Mouse (Mus musculus): Measurements from ENCODE around the gene Ctrl. TPM values are rescaled to one million over a fixed set of nuclear protein-coding genes. Genes with fewer than 3 reads are reported as not detected.

Ctrl gene
- polyA plus RNA-seq, 1 experiment from 2014 or later: 2.7 TPM

- Histone ChIP-seq H3K9me3 (replicated peaks) (no peaks in the 10 kb centered on the region), H3K4me1 (peaks cover 14% of the 10 kb centered on the region), H3K9ac (no peak overlapping the region), H3K4me2 (replicated peaks) (no peak overlapping the region), H3K4me3 (no peak overlapping the region), H3K36me3 (no peaks in the 10 kb centered on the region), H3K27me3 (peaks cover 26% of the 10 kb centered on the region), H3K27ac (no peak overlapping the region)
- no peak for ATAC-seq (ENCODE audit: low FRiP score)
- WGBS: 77% methylated on average over 14 of the region's 14 CpGs
These were observed 27.4 kb upstream of the Ctrl start for GRCm38 (mm10) chr8:105961101-105961500.

DNA sequence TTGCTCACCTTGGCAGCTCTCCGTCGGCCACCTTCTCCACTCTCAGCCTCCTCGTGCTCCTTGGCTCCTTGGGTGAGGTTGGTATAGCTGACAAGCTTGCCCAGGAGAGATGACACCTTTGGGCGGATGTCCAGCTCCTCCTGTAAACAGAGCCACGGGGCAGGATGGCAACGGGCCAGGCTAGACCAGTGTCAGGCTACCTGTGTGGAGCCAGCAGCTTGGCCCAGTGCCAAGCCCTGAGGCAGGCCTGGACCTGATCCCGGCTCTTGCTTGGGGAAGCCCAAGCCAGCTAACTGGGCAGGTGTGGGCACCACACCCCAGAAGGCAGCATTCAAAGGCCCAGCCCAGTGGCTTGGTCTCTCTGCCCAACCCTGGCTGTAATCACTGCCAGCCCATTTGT lies 25.7 kb upstream of the Ctrl start:
- Histone ChIP-seq H3K4me3 (no peak overlapping the region), H3K27ac (no peak overlapping the region), H3K4me1 (peaks cover under 1% of the 10 kb centered on the region; the same call in 1 of the 2 replicates), H3K36me3 (no peaks in the 10 kb centered on the region), H3K9ac (no peak overlapping the region), H3K9me3 (replicated peaks) (no peaks in the 10 kb centered on the region), H3K27me3 (peaks cover 9% of the 10 kb centered on the region), H3K4me2 (replicated peaks) (no peak overlapping the region)
- ATAC-seq (ENCODE audit: low FRiP score): no peak
- 90% methylated on average over 7 of the region's 7 CpGs for WGBS

DNA sequence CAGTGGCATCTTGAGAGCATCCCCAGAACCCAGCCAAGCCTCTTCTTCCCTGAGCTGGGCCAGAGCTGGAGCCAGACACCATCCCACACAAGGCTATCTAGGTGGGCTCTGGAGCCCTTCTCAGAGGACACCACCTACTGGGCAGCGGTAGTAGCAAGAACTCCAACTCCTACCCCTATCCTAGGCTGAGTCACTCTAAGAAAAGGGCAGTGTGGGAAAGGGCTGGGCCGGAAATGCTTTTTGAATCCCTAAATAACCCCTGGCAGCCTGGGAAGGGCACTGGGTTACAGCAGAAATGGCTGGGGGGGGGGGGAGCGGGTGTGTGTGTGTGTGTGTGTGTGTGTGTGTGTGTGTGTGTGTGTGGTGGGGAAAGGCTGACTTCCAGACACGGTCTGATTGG lies 24.2 kb upstream of the Ctrl start:
- no peaks in the 10 kb centered on the region for H3K9me3 ChIP-seq (replicated peaks)
- no peaks in the 10 kb centered on the region for H3K27me3 ChIP-seq
- no peak overlapping the region for H3K4me3 ChIP-seq
- WGBS: 77% methylated on average over 2 of the region's 4 CpGs
- no peak overlapping the region for H3K4me2 ChIP-seq (replicated peaks)
- H3K36me3 ChIP-seq: no peaks in the 10 kb centered on the region
- no peaks in the 10 kb centered on the region for H3K4me1 ChIP-seq
- no peak for ATAC-seq (ENCODE audit: low FRiP score)
- H3K27ac ChIP-seq: no peak overlapping the region
- no peak overlapping the region for H3K9ac ChIP-seq

- no peaks in the 10 kb centered on the region for H3K4me1 ChIP-seq
- WGBS: 81% methylated on average over 4 of the region's 4 CpGs
- no peaks in the 10 kb centered on the region for H3K27me3 ChIP-seq
- ATAC-seq (ENCODE audit: low FRiP score): no peak
- H3K4me3 ChIP-seq: no peak overlapping the region
- H3K27ac ChIP-seq: no peak overlapping the region
- H3K9me3 ChIP-seq (replicated peaks): no peaks in the 10 kb centered on the region
- no peaks in the 10 kb centered on the region for H3K36me3 ChIP-seq
- no peak overlapping the region for H3K9ac ChIP-seq
- no peak overlapping the region for H3K4me2 ChIP-seq (replicated peaks)
These were observed 22.9 kb upstream of the Ctrl start for GRCm38 (mm10) chr8:105956556-105956955.

- H3K9me3 ChIP-seq (replicated peaks): no peaks in the 10 kb centered on the region
- peaks cover 7% of the 10 kb centered on the region; the same call in 1 of the 2 replicates for H3K36me3 ChIP-seq
- H3K4me3 ChIP-seq: no peak overlapping the region
- 54% methylated on average over 7 of the region's 7 CpGs for WGBS
- ATAC-seq (ENCODE audit: low FRiP score): no peak; the same call in 1 of the 2 replicates
- no peaks in the 10 kb centered on the region for H3K4me1 ChIP-seq
- no peak overlapping the region for H3K4me2 ChIP-seq (replicated peaks)
- peak overlapping the region; percentile 19; the same call in 1 of the 2 replicates for H3K27ac ChIP-seq
- H3K9ac ChIP-seq: no peak overlapping the region
- H3K27me3 ChIP-seq: no peaks in the 10 kb centered on the region
These were observed 17.5 kb upstream of the Ctrl start for GRCm38 (mm10) chr8:105951057-105951659.

DNA sequence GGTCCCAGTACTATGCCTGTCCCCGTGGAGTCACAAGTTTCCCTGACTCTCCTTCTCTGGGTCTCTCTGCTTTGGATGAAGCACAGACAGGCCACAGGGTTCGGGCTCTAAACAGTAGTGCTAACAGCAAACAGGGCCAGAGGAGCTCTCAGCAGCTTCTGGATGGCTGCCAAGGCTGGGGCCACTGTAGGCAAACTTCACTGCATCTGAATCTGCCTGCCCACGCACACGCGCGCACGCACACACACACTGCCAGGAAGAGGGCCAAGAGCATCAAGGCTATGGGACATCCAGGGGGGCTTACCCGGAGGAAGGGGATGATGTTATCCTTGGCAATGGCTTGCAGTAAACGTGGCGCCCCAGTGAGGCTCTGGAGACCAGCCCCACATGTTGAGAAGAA lies 15.7 kb upstream of the Ctrl start:
- WGBS: 83% methylated on average over 10 of the region's 10 CpGs
- Histone ChIP-seq H3K9ac (no peak overlapping the region), H3K9me3 (replicated peaks) (no peaks in the 10 kb centered on the region), H3K36me3 (peaks cover 10% of the 10 kb centered on the region; the same call in 1 of the 2 replicates), H3K4me2 (replicated peaks) (no peak overlapping the region), H3K4me3 (no peak overlapping the region), H3K27me3 (no peaks in the 10 kb centered on the region), H3K27ac (no peak overlapping the region), H3K4me1 (no peaks in the 10 kb centered on the region)
- ATAC-seq (ENCODE audit: low FRiP score): no peak

DNA sequence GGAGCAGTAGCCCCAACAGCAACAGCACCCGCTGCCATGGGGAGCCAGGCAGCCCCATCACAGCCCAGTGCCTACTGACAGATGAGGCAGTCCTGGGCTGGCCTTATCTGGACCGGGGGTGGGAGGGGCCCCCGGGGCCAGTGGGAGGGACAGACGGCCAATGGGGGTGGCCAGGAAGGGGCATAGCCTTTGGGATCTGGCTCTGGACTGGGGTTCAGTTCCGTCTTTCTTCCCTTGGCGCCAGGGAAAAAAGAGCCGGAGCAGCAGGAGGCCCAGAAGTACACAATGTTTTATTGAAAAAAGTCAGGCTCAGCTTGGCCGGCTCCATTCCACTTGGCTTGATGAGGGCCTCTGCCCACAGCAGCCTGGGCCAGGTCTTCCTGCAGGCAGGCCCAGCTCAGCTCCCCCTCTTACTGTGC lies 9.7 kb upstream of the Ctrl start, which contains the start of gene Lcat:
TSS of gene Lcat (minus strand) at position 62 of the 419 bp plus-strand sequence.
- no peak within 1 kb of the TSS for H3K4me2 ChIP-seq (replicated peaks)
- peaks cover 8% of the 10 kb centered on the region; the same call in 1 of the 2 replicates for H3K36me3 ChIP-seq
- WGBS: 75% methylated on average over 8 of the region's 8 CpGs
- H3K27ac ChIP-seq: no peak within 1 kb of the TSS
- H3K4me1 ChIP-seq: peaks cover under 1% of the 10 kb centered on the region
- H3K27me3 ChIP-seq: no peaks in the 10 kb centered on the region
- H3K9me3 ChIP-seq (replicated peaks): no peaks in the 10 kb centered on the region
- no peak within 1 kb of the TSS for H3K4me3 ChIP-seq
- H3K9ac ChIP-seq: no peak within 1 kb of the TSS
- ATAC-seq (ENCODE audit: low FRiP score): no peak

GRCm38 (mm10) chr8:105942542-105942941 lies 8.9 kb upstream of the Ctrl start:
- Histone ChIP-seq H3K4me3 (no peak overlapping the region), H3K9me3 (replicated peaks) (no peaks in the 10 kb centered on the region), H3K4me1 (peaks cover 6% of the 10 kb centered on the region), H3K27me3 (no peaks in the 10 kb centered on the region), H3K9ac (no peak overlapping the region), H3K27ac (no peak overlapping the region), H3K4me2 (replicated peaks) (no peak overlapping the region), H3K36me3 (peaks cover 4% of the 10 kb centered on the region; the same call in 1 of the 2 replicates)
- ATAC-seq (ENCODE audit: low FRiP score): no peak
- WGBS: 93% methylated on average over 5 of the region's 5 CpGs

DNA sequence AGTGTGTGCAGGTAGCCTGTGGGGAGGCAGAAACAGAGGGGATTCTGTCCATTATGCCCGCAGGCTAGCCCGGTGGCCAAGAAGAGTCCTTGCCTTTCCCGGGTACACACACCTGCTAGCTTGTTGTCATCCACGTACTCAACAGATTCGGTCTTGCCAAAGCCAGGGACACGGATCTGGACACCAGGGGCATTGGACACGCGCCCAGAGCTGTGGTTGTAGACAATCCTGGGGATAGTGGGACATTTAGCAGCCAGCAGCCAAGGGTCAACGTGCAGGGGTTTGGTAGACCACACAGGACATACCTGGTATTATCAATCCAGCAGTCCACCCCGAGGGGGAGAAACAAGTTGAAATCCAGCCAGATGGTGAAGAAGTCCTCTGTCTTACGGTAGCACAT lies 8.4 kb upstream of the Ctrl start:
- 92% methylated on average over 11 of the region's 11 CpGs for WGBS
- no peak for ATAC-seq (ENCODE audit: low FRiP score)
- H3K9me3 ChIP-seq (replicated peaks): no peaks in the 10 kb centered on the region
- no peak overlapping the region for H3K4me2 ChIP-seq (replicated peaks)
- H3K9ac ChIP-seq: no peak overlapping the region
- H3K36me3 ChIP-seq: 0 out of 2 replicates have a peak, but pooled peaks cover 3% of the 10 kb centered on the region
- no peaks in the 10 kb centered on the region for H3K27me3 ChIP-seq
- H3K4me3 ChIP-seq: no peak overlapping the region
- peaks cover 6% of the 10 kb centered on the region for H3K4me1 ChIP-seq
- H3K27ac ChIP-seq: no peak overlapping the region

GRCm38 (mm10) chr8:105938306-105938669 lies 4.6 kb upstream of the Ctrl start, which contains the start of gene Psmb10:
Psmb10 (minus strand) TSS chr8:105938444.
- no peaks in the 10 kb centered on the region for H3K36me3 ChIP-seq
- H3K4me2 ChIP-seq (replicated peaks): peak within 1 kb of the TSS; percentile 91
- peak within 1 kb of the TSS; percentile 92 for H3K27ac ChIP-seq
- no peak for ATAC-seq (ENCODE audit: low FRiP score)
- WGBS: 43% methylated on average over 4 of the region's 4 CpGs
- H3K9ac ChIP-seq: peak within 1 kb of the TSS; percentile 76
- no peaks in the 10 kb centered on the region for H3K27me3 ChIP-seq
- peak within 1 kb of the TSS; percentile 68 for H3K4me3 ChIP-seq
- no peaks in the 10 kb centered on the region for H3K9me3 ChIP-seq (replicated peaks)
- peaks cover 20% of the 10 kb centered on the region for H3K4me1 ChIP-seq

- H3K4me3 ChIP-seq: peak overlapping the region; percentile 68
- WGBS: 3% methylated on average over 33 of the region's 33 CpGs
- no peaks in the 10 kb centered on the region for H3K27me3 ChIP-seq
- peak overlapping the region; percentile 76 for H3K9ac ChIP-seq
- peak overlapping the region; percentile 91 for H3K4me2 ChIP-seq (replicated peaks)
- H3K27ac ChIP-seq: peak overlapping the region; percentile 92
- H3K36me3 ChIP-seq: no peaks in the 10 kb centered on the region
- no peaks in the 10 kb centered on the region for H3K9me3 ChIP-seq (replicated peaks)
- ATAC-seq (ENCODE audit: low FRiP score): peak; percentile 43
- H3K4me1 ChIP-seq: peaks cover 20% of the 10 kb centered on the region
These were observed 4.0 kb upstream of the Ctrl start for GRCm38 (mm10) chr8:105937496-105938305.

GRCm38 (mm10) chr8:105936866-105937475 lies 3.3 kb upstream of the Ctrl start:
- ATAC-seq (ENCODE audit: low FRiP score): peak; percentile 89
- Histone ChIP-seq H3K27ac (peak overlapping the region; percentile 92), H3K27me3 (no peaks in the 10 kb centered on the region), H3K4me1 (peaks cover 20% of the 10 kb centered on the region), H3K36me3 (peaks cover 5% of the 10 kb centered on the region; the same call in 1 of the 2 replicates), H3K4me3 (peak overlapping the region; percentile 68), H3K4me2 (replicated peaks) (peak overlapping the region; percentile 91), H3K9me3 (replicated peaks) (no peaks in the 10 kb centered on the region), H3K9ac (peak overlapping the region; percentile 76)
- WGBS: 1% methylated on average over 30 of the region's 30 CpGs
